Mouse (Mus musculus): ENCODE data around the gene Rab40c. TPM values are rescaled to one million over a fixed set of nuclear protein-coding genes. Genes with fewer than 3 reads are reported as not detected.

Rab40c gene
- polyA plus RNA-seq, 1 experiment from 2014 or later = 29.8 TPM

DNA sequence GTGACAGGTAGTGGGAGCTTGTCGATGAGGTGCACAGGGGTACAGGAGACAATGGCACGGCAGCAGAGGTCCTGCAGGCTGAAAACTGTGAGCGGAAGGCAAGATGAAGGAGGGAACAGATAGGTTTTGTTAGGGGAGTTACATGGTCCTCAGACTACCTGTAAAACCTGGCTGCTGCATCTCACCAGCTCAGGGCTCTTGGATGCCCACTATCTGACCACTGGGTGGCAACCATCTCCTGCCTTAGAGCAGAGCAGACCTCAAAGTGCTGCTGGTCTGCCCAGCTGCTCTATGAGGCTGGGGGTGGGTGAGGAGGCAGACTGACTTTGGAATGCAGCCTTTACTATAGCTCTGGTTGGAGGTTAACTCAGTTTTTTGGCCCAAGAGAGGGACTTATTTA, 35.7 kb downstream of the Rab40c start:
- Histone ChIP-seq H3K27ac (replicated peaks) (peak overlapping the region; percentile 90; the same call in 1 of the 2 replicates), H3K27me3 (ENCODE audit: low read depth, poor library complexity, severe bottlenecking) (no peaks in the 10 kb centered on the region), H3K9me3 (replicated peaks) (no peaks in the 10 kb centered on the region), H3K4me1 (peaks cover 70% of the 10 kb centered on the region), H3K4me3 (no peak overlapping the region), H3K36me3 (peaks cover 53% of the 10 kb centered on the region)
- no peak for DNase-seq (ENCODE audit: low spot score)
- WGBS = 97% methylated on average over 3 of the region's 3 CpGs

DNA sequence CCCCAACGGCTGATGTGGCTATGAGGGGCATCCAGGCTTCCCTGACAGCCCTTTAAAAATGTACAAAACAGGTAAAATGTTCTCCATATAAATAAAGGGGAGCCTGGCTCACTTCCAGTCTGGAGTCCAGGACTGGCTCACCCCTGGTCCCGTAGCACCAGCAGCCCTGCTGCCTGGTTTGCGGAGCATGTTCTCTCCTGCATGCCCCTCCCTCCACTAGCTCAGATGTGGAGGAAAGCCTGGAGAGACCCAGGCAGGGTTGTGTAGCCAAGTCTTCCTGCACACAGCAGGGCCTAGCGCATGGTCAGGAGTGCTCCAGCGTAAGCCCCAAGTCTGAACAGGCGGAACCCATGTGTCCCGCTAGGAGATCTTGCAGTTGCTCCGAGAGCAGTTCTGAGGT, 36.3 kb downstream of the Rab40c start:
- Histone ChIP-seq H3K27ac (replicated peaks) (peak overlapping the region; percentile 90), H3K9me3 (replicated peaks) (no peaks in the 10 kb centered on the region), H3K27me3 (ENCODE audit: low read depth, poor library complexity, severe bottlenecking) (no peaks in the 10 kb centered on the region), H3K4me1 (peaks cover 76% of the 10 kb centered on the region), H3K36me3 (peaks cover 53% of the 10 kb centered on the region), H3K4me3 (0 out of 2 replicates have a peak overlapping the region, but pooled peaks have one; percentile 7)
- 83% methylated on average over 8 of the region's 8 CpGs for WGBS
- no peak for DNase-seq (ENCODE audit: low spot score)

DNA sequence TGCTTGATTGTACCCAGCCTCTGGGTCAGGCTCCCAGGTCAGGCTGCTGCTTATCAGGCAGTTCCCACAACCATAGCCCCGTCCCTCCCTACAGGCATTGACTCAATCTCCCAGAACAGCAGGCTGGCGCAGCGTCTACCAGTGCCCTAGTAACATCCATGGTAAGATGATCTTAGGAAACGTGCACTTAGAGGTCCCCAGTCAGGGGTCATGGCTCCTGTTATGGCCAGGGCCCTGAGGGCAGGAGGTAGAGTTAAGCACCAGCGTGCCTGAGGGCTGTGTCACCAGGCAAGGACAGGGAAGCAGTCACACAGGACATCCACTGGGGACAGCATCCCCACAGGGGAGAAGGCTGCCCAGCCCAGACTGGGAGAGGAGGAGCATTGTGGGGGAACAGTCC, 37.2 kb downstream of the Rab40c start:
- H3K9me3 ChIP-seq (replicated peaks) = no peaks in the 10 kb centered on the region
- H3K4me3 ChIP-seq = peak overlapping the region; percentile 30
- 23% methylated on average over 5 of the region's 5 CpGs for WGBS
- H3K27me3 ChIP-seq (ENCODE audit: low read depth, poor library complexity, severe bottlenecking) = no peaks in the 10 kb centered on the region
- DNase-seq (ENCODE audit: low spot score) = no peak
- H3K4me1 ChIP-seq = peaks cover 86% of the 10 kb centered on the region
- H3K27ac ChIP-seq (replicated peaks) = peak overlapping the region; percentile 90
- H3K36me3 ChIP-seq = peaks cover 55% of the 10 kb centered on the region

DNA sequence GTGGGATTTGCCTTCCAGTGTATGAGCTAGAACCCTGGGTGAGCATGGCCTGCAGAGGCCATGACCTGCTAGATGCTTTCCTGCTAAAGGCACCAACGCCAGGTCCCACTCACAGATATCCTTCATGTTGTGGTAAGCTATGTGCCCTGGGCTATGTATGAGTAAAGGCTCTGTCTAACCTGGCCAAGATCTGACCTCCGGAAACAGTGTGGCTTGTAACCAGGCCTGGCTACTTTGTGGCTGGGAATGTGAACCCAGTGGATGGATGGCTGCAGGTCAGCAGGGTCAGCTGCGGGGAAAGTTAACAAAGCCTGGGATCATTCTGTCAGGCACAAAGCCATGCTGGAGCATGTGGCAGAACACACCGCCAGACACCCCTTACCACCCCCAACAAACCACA, 37.8 kb downstream of the Rab40c start:
- Histone ChIP-seq H3K9me3 (replicated peaks) (no peaks in the 10 kb centered on the region), H3K27ac (replicated peaks) (peak overlapping the region; percentile 90), H3K36me3 (peaks cover 60% of the 10 kb centered on the region), H3K27me3 (ENCODE audit: low read depth, poor library complexity, severe bottlenecking) (no peaks in the 10 kb centered on the region), H3K4me3 (peak overlapping the region; percentile 30), H3K4me1 (peaks cover 92% of the 10 kb centered on the region)
- DNase-seq (ENCODE audit: low spot score) = peak; percentile 68
- 13% methylated on average over 4 of the region's 4 CpGs for WGBS

GRCm38 (mm10) chr17:25880913-25881641, 38.5 kb downstream of the Rab40c start:
- DNase-seq (ENCODE audit: low spot score) = peak; percentile 83
- Histone ChIP-seq H3K9me3 (replicated peaks) (no peaks in the 10 kb centered on the region), H3K27me3 (ENCODE audit: low read depth, poor library complexity, severe bottlenecking) (no peaks in the 10 kb centered on the region), H3K27ac (replicated peaks) (peak overlapping the region; percentile 90), H3K4me1 (peaks cover 97% of the 10 kb centered on the region), H3K36me3 (peaks cover 63% of the 10 kb centered on the region), H3K4me3 (peak overlapping the region; percentile 30)
- WGBS = under 1% methylated on average over 5 of the region's 5 CpGs

- Histone ChIP-seq H3K4me3 (peak within 1 kb of the TSS; percentile 30), H3K27ac (replicated peaks) (peak within 1 kb of the TSS; percentile 90), H3K9me3 (replicated peaks) (no peaks in the 10 kb centered on the region), H3K36me3 (peaks cover 63% of the 10 kb centered on the region), H3K27me3 (ENCODE audit: low read depth, poor library complexity, severe bottlenecking) (no peaks in the 10 kb centered on the region), H3K4me1 (peaks cover 97% of the 10 kb centered on the region)
- DNase-seq (ENCODE audit: low spot score) = peak; percentile 73
- 14% methylated on average over 5 of the region's 5 CpGs for WGBS
Measured at GRCm38 (mm10) chr17:25880196-25880910, 39.2 kb downstream of the Rab40c start, which contains the start of gene Wfikkn1. Gene Wfikkn1, minus strand, starts transcription at chr17:25880858.

DNA sequence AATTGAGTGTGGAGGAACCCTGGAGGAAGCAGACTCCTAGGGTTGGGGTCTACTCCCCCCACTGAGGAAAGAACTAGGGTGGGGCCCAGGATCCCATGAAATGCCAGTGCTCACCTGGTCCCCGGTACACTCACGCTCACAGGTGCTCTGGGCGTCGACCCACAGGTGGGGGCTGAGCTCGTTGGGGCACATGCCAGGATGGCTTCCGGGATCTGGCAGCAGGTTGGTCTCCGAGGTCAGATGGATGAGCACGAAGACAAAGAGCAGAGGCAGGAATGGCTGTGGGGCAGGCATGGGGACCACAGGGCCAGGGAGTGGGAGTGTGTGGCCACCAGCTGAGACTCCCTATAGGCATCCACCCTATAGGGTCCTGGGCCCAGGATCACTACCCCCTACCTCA, 39.8 kb downstream of the Rab40c start:
- Histone ChIP-seq H3K4me1 (peaks cover 98% of the 10 kb centered on the region), H3K27ac (replicated peaks) (peak overlapping the region; percentile 90)

DNA sequence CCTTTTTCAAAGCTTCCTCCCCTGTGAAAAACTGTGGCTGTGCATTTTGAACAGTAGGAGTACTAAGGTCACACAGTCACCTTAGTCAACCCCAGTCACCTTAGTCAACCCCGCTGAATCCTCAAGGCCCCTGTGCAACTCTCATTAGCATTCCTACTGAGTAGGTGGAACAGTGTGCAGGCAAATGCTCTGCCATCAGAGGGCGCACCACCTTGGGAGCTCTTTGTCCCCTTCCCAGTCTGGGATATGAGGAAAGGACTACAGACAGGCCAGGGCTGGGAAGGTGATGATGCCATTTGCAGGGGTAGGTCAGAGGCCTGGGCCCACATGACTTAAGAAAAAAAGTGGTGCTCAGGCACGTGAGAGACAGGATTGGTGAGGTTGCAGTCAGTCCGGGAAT, 40.3 kb downstream of the Rab40c start:
- Histone ChIP-seq H3K36me3 (peaks cover 54% of the 10 kb centered on the region), H3K4me3 (peak overlapping the region; percentile 30), H3K27ac (replicated peaks) (peak overlapping the region; percentile 90), H3K27me3 (ENCODE audit: low read depth, poor library complexity, severe bottlenecking) (no peaks in the 10 kb centered on the region), H3K9me3 (replicated peaks) (no peaks in the 10 kb centered on the region), H3K4me1 (peaks cover 97% of the 10 kb centered on the region)
- WGBS = 40% methylated on average over 4 of the region's 4 CpGs
- peak; percentile 66 for DNase-seq (ENCODE audit: low spot score)

More for the DNA sequence above, 39.8 kb downstream of the Rab40c start:
- no peak for DNase-seq (ENCODE audit: low spot score)
- Histone ChIP-seq H3K4me3 (peak overlapping the region; percentile 30), H3K36me3 (peaks cover 58% of the 10 kb centered on the region), H3K9me3 (replicated peaks) (no peaks in the 10 kb centered on the region), H3K27me3 (ENCODE audit: low read depth, poor library complexity, severe bottlenecking) (no peaks in the 10 kb centered on the region)
- 66% methylated on average over 8 of the region's 8 CpGs for WGBS

DNA sequence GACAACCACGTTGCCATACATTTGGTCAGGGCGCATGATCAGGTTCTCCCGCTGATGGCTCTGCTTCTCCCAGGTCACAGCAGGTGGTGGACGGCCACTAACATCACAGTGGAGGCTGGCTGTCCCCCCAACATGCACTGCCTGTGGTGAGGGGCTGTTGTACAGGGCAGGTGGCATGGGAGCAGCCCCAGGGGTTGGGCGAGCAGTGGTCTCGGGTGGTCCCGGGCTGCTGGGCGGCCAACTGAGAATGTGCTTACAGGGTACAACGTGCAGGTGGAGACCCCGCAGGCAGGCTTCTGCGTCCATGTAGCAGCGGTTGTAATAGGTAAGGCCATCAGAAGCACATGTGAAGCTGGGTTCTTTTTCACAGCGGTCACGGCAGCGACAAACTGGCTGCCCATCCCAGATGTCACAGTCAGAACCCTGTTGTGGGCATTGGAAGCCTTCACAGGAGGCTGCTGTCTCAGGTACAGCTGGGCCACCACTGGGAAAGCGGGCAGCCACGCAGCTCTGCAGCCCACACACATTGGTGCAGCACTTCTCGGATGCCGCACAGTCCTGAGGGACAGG, 40.8 kb downstream of the Rab40c start:
- peak overlapping the region; percentile 30 for H3K4me3 ChIP-seq

DNA sequence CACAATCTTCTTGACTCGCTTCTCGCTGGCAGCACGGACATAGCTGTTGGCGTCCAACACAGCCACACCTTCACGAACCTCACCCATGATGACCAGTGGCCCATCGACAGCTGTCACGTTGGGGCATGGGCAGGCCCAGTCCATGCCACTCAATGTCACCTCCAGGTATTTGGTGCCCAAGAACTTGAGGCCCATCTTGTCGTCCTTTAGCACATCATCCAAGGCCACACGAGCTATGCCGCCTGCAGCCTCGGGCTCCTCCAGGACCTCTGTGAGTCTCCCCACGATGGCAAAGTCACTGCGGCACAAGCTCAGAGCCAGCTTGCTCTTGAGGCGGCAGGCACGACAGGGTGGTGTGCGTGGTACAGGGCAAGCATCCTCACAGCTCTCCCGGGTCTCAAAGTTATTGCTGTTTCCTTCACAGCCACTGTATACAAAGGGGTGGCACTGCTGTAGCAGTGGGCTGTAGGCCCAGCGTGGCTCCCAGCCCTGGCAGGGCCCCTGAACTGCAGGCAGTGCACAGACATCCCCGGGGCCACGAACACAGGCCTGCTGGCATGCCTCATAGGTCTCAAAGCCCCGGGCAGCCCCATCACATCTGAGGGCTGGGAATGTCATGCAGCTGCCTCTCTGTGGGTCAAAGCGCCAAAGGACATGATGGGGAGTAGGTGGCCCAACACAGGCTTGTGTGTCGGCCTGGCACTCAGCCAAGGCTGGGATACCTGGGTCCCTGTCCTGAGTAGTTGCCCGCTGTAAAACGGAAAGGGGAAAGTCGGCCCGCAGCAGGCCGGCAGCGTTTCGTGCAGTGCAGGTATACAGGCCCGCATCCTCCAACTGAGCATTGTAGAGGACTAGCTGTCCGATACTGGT, 41.6 kb downstream of the Rab40c start:
- WGBS = 93% methylated on average over 32 of the region's 32 CpGs
- Histone ChIP-seq H3K27me3 (ENCODE audit: low read depth, poor library complexity, severe bottlenecking) (no peaks in the 10 kb centered on the region), H3K9me3 (replicated peaks) (no peaks in the 10 kb centered on the region), H3K4me3 (peak overlapping the region; percentile 20; the same call in 1 of the 2 replicates), H3K27ac (replicated peaks) (peak overlapping the region; percentile 90; the same call in 1 of the 2 replicates), H3K4me1 (peaks cover 90% of the 10 kb centered on the region), H3K36me3 (peaks cover 41% of the 10 kb centered on the region)
- DNase-seq (ENCODE audit: low spot score) = no peak

More for the DNA sequence above, 40.8 kb downstream of the Rab40c start:
- Histone ChIP-seq H3K27me3 (ENCODE audit: low read depth, poor library complexity, severe bottlenecking) (no peaks in the 10 kb centered on the region), H3K27ac (replicated peaks) (peak overlapping the region; percentile 90), H3K9me3 (replicated peaks) (no peaks in the 10 kb centered on the region), H3K4me1 (peaks cover 97% of the 10 kb centered on the region), H3K36me3 (peaks cover 48% of the 10 kb centered on the region)
- WGBS = 88% methylated on average over 19 of the region's 19 CpGs
- DNase-seq (ENCODE audit: low spot score) = no peak

DNA sequence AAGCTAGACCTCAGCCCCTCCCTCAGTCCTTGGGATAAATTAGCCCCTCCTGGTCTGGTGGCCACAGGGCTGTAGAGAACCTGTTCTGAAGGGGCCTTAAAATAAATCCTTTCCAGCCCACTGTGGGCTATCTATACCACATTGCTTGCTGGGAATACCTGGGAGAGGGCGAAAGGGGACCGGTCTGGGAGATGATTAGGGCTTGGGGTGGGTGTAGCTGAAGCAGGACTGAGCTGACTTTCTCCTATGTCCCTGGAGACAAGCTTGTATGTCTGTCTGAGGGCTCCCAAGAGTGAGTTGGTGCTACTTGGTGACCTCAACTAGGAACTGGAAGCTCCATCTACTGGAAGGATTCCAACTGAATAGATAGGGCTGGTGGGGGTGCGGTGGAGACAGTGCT, 42.5 kb downstream of the Rab40c start:
- Histone ChIP-seq H3K36me3 (peaks cover 32% of the 10 kb centered on the region), H3K27me3 (ENCODE audit: low read depth, poor library complexity, severe bottlenecking) (no peaks in the 10 kb centered on the region), H3K27ac (replicated peaks) (no peak overlapping the region), H3K9me3 (replicated peaks) (no peaks in the 10 kb centered on the region), H3K4me3 (peak overlapping the region; percentile 81), H3K4me1 (peaks cover 84% of the 10 kb centered on the region)
- WGBS = 91% methylated on average over 3 of the region's 3 CpGs
- no peak for DNase-seq (ENCODE audit: low spot score)

- Histone ChIP-seq H3K27me3 (ENCODE audit: low read depth, poor library complexity, severe bottlenecking) (no peaks in the 10 kb centered on the region), H3K27ac (replicated peaks) (peak overlapping the region; percentile 93), H3K36me3 (peaks cover 32% of the 10 kb centered on the region), H3K4me3 (peak overlapping the region; percentile 81), H3K9me3 (replicated peaks) (no peaks in the 10 kb centered on the region), H3K4me1 (peaks cover 78% of the 10 kb centered on the region)
- no peak for DNase-seq (ENCODE audit: low spot score)
- 56% methylated on average over 10 of the region's 10 CpGs for WGBS
Measured at GRCm38 (mm10) chr17:25876347-25876915, 43.1 kb downstream of the Rab40c start.

Data from midbrain, embryonic 10.5 days (tissue).